Mouse (Mus musculus) liver, adult 2 months (tissue): Measurements from ENCODE around the gene Atp6v0e2.

Experiments used
- CTCF ChIP-seq: fragments of 200-500 bp; IDR thresholded peaks from 2 replicates; pipeline ENCODE4 v1.5.1; 2011; ENCODE audit warnings: low read depth, low read length, control low read depth
- POLR2A ChIP-seq: fragments of 200-500 bp; IDR thresholded peaks from 2 replicates; pipeline ENCODE4 v1.6.1; 2011; ENCODE audit warnings: low read length, control low read depth; ENCODE audit not compliant: insufficient read depth; ENCODE audit errors: extremely low read depth

- TF ChIP-seq CTCF: no peak
- TF ChIP-seq POLR2A: no peak
Measured at GRCm38 (mm10) chr6:48552918-48553317, 15.5 kb downstream of the Atp6v0e2 start.
